Mouse (Mus musculus) G1E (cell line): ENCODE results near the gene Srxn1.

ENCODE experiments used
- CTCF ChIP-seq: IDR thresholded peaks from 2 replicates; pipeline ENCODE4 v1.5.1; 2012; ENCODE audit warnings: low read depth, low read length, inconsistent platforms, mixed read lengths
- POLR2AphosphoS5 ChIP-seq: IDR thresholded peaks from 2 replicates; pipeline ENCODE4 v1.6.1; 2012; ENCODE audit warnings: low read depth, low read length, inconsistent platforms; ENCODE audit not compliant: insufficient replicate concordance

- TF ChIP-seq CTCF (no peak), POLR2AphosphoS5 (no peak)
These were observed 13.8 kb upstream of the Srxn1 start for GRCm38 (mm10) chr2:152091342-152092056.
